Mouse (Mus musculus) cerebellum, adult 2 months (tissue): ENCODE data around the gene Dcst1.

ENCODE experiments used
- CTCF ChIP-seq: fragments of 200-500 bp; IDR thresholded peaks from 2 replicates; pipeline ENCODE4 v1.5.1; 2011; ENCODE audit warnings: low read depth, mild to moderate bottlenecking, control low read depth, low read length, moderate library complexity, borderline replicate concordance; ENCODE audit not compliant: insufficient read depth
- POLR2A ChIP-seq: fragments of 200-500 bp; IDR thresholded peaks from 2 replicates; pipeline ENCODE4 v1.6.1; 2011; ENCODE audit warnings: low read length, control low read depth, borderline replicate concordance; ENCODE audit not compliant: insufficient read depth

DNA sequence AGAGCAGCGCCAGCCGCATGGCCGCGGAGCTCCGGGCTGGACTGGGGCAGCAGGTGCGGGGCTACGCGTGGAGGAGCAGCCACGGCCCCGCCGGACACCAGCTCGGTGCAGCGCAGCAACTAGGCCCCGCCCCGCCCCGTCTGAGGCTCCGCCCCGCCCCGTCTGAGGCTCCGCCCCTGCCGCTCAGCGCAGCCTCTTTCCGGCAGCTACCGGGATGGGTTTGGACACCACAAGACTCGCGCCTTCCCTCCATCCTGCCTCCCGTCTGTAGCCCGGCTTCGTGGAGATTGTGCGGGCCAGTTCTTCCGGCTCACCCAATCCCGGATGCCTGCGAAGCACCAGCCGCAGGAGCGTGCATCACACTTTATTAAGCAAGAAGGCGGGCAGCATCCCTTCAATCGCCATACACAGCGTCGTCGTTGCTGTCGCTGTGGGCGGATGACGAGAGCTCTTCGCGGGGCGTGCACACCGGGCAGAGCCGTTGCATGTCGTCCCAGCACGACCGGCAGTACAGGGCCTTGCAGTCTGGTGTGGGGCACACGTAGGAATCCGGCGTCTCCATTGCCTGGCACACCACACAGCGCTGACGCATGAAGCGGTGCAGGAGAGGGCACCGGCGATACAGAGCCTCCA, 15.1 kb downstream of the Dcst1 start, which contains the start of gene Adam15:
- TF ChIP-seq POLR2A (peak; percentile 91), CTCF (no peak)
